Mouse (Mus musculus) urinary bladder, adult 2 months (tissue): Measurements from ENCODE around the gene Erich6b. TPM values are rescaled to one million over a fixed set of nuclear protein-coding genes. Genes with fewer than 3 reads are reported as not detected.

Source experiments
- DNase-seq: peaks from one replicate; pipeline ENCODE4 v3.0.0; 2022; ENCODE audit warnings: low spot score
- polyA plus RNA-seq: library from polyadenylated mRNA; depleted of rRNA; stranded (reverse); fragments of >200 nt; gene quantifications from 2 replicates; pipeline ENCODE4 v1.2.3, GENCODE M21; 2012; rRNA removed

The Erich6b gene
- polyA plus RNA-seq, 1 experiment, result not detected

DNA sequence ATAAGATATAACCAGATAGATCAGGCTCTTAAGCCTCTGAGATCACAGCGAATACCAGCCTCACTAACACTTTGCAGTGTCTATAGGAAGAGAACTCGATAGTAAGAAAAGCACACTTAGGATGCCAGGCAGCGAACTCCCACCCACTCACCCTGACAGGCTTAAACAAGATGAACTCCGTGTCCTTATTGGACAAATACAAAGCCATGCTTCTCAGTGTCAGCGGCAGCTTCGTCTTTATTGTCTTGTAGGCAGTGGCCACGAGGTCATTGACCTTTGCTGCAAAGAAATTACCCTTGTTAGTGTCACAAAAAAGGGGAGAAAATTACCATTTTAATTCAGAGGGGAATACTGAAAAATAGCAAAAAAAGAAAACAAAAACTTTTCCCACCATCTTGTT, 65.7 kb downstream of the Erich6b start:
- DNase-seq, result no peak

GRCm38 (mm10) chr14:75708986-75709385, 66.9 kb downstream of the Erich6b start:
- no peak for DNase-seq

- no peak for DNase-seq
These were observed 69.7 kb downstream of the Erich6b start for GRCm38 (mm10) chr14:75711731-75712130.

- no peak for DNase-seq
These were observed 70.6 kb downstream of the Erich6b start for GRCm38 (mm10) chr14:75712687-75713086.

DNA sequence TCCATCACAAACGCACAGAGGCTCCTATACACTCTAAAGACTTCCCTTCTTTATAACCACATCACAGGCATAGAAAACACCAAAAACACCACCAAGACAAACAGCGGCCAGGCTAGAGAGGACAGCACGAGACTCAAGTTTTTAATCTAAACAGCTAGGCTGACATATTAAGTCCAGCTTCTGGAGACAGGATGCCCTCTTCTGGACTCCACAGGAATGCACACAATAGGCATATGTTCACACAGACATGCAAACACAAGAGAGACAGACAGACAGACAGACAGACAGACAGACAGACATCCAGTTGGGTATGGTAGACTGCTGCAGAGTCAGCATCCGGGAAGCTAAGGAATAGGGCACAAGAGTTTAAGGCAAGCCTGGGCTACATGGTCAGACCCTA, 71.6 kb downstream of the Erich6b start:
- DNase-seq, result no peak

- DNase-seq, result no peak
These were observed 74.4 kb downstream of the Erich6b start for GRCm38 (mm10) chr14:75716410-75716809.

Other genes with a start within 250 kb of the Erich6b start
- 0.01 and 0.03 TPM in 2 replicates for gene Siah3, start 186.3 kb upstream of the Erich6b start, polyA plus RNA-seq
- not detected in 2 replicates for gene Spert, start 49.1 kb upstream of the Erich6b start, polyA plus RNA-seq
- gene Cog3, start 112.3 kb downstream of the Erich6b start, polyA plus RNA-seq, result 22.4 and 25.1 TPM in 2 replicates
- 7.6 and 8.1 TPM in 2 replicates for gene Slc25a30, start 144.8 kb downstream of the Erich6b start, polyA plus RNA-seq
- gene Tpt1, start 202.8 kb downstream of the Erich6b start, polyA plus RNA-seq, result 2,550 and 3,005 TPM in 2 replicates